Mouse (Mus musculus): Measurements from ENCODE around the gene Tekt1. TPM values are rescaled to one million over a fixed set of nuclear protein-coding genes. Genes with fewer than 3 reads are reported as not detected.

Tekt1 gene
- polyA plus RNA-seq, 1 experiment, result not detected

- Histone ChIP-seq H3K4me1 (ENCODE audit: control insufficient read depth, insufficient read depth, low read length) (peaks cover 14% of the 10 kb centered on the region; the same call in 1 of the 2 replicates), H3K4me3 (ENCODE audit: insufficient read depth, low read depth, low read length) (no peak overlapping the region), H3K27ac (ENCODE audit: insufficient read depth, low read depth, low read length) (no peak overlapping the region)
- WGBS, result 86% methylated on average over 2 of the region's 2 CpGs
- TF ChIP-seq CTCF (IDR thresholded peaks at IDR 0.05; ENCODE audit: insufficient read depth, low read depth, low read length) (no peak), POLR2A (IDR thresholded peaks at IDR 0.05; ENCODE audit: insufficient read depth, low read depth, low read length) (no peak)
Measured at GRCm38 (mm10) chr11:72394694-72395093, 32.5 kb upstream of the Tekt1 start.

GRCm38 (mm10) chr11:72393669-72394068, 31.4 kb upstream of the Tekt1 start:
- Histone ChIP-seq H3K27ac (ENCODE audit: insufficient read depth, low read depth, low read length) (no peak overlapping the region), H3K4me3 (ENCODE audit: insufficient read depth, low read depth, low read length) (no peak overlapping the region), H3K4me1 (ENCODE audit: control insufficient read depth, insufficient read depth, low read length) (peaks cover 14% of the 10 kb centered on the region; the same call in 1 of the 2 replicates)
- TF ChIP-seq POLR2A (IDR thresholded peaks at IDR 0.05; ENCODE audit: insufficient read depth, low read depth, low read length) (no peak), CTCF (IDR thresholded peaks at IDR 0.05; ENCODE audit: insufficient read depth, low read depth, low read length) (no peak)
- 31% methylated on average over 5 of the region's 5 CpGs for WGBS

GRCm38 (mm10) chr11:72393243-72393642, 31.0 kb upstream of the Tekt1 start:
- Histone ChIP-seq H3K4me1 (ENCODE audit: control insufficient read depth, insufficient read depth, low read length) (peaks cover 14% of the 10 kb centered on the region; the same call in 1 of the 2 replicates), H3K27ac (ENCODE audit: insufficient read depth, low read depth, low read length) (no peak overlapping the region), H3K4me3 (ENCODE audit: insufficient read depth, low read depth, low read length) (no peak overlapping the region)
- 80% methylated on average over 3 of the region's 3 CpGs for WGBS
- no peak for TF ChIP-seq CTCF (IDR thresholded peaks at IDR 0.05; ENCODE audit: insufficient read depth, low read depth, low read length)
- no peak for TF ChIP-seq POLR2A (IDR thresholded peaks at IDR 0.05; ENCODE audit: insufficient read depth, low read depth, low read length)

- no peak for TF ChIP-seq CTCF (IDR thresholded peaks at IDR 0.05; ENCODE audit: insufficient read depth, low read depth, low read length)
- no peak for TF ChIP-seq POLR2A (IDR thresholded peaks at IDR 0.05; ENCODE audit: insufficient read depth, low read depth, low read length)
- Histone ChIP-seq H3K4me1 (ENCODE audit: control insufficient read depth, insufficient read depth, low read length) (peaks cover 4% of the 10 kb centered on the region; the same call in 1 of the 2 replicates), H3K4me3 (ENCODE audit: insufficient read depth, low read depth, low read length) (no peak overlapping the region), H3K27ac (ENCODE audit: insufficient read depth, low read depth, low read length) (no peak overlapping the region)
- 95% methylated on average over 13 of the region's 13 CpGs for WGBS
Measured at GRCm38 (mm10) chr11:72391181-72391580, 28.9 kb upstream of the Tekt1 start.

- peaks cover 4% of the 10 kb centered on the region; the same call in 1 of the 2 replicates for H3K4me1 ChIP-seq (ENCODE audit: control insufficient read depth, insufficient read depth, low read length)
- WGBS, result 71% methylated on average over 7 of the region's 7 CpGs
- no peak for TF ChIP-seq POLR2A (IDR thresholded peaks at IDR 0.05; ENCODE audit: insufficient read depth, low read depth, low read length)
- TF ChIP-seq CTCF (IDR thresholded peaks at IDR 0.05; ENCODE audit: insufficient read depth, low read depth, low read length), result no peak
- H3K27ac ChIP-seq (ENCODE audit: insufficient read depth, low read depth, low read length), result no peak overlapping the region
- no peak overlapping the region for H3K4me3 ChIP-seq (ENCODE audit: insufficient read depth, low read depth, low read length)
Measured at GRCm38 (mm10) chr11:72389407-72390142, 27.3 kb upstream of the Tekt1 start.

GRCm38 (mm10) chr11:72388113-72388529, 25.9 kb upstream of the Tekt1 start:
- 98% methylated on average over 6 of the region's 6 CpGs for WGBS
- H3K4me3 ChIP-seq (ENCODE audit: insufficient read depth, low read depth, low read length), result no peak overlapping the region
- H3K4me1 ChIP-seq (ENCODE audit: control insufficient read depth, insufficient read depth, low read length), result no peaks in the 10 kb centered on the region
- no peak overlapping the region for H3K27ac ChIP-seq (ENCODE audit: insufficient read depth, low read depth, low read length)
- no peak for TF ChIP-seq POLR2A (IDR thresholded peaks at IDR 0.05; ENCODE audit: insufficient read depth, low read depth, low read length)
- TF ChIP-seq CTCF (IDR thresholded peaks at IDR 0.05; ENCODE audit: insufficient read depth, low read depth, low read length), result no peak

GRCm38 (mm10) chr11:72379351-72379750, 17.1 kb upstream of the Tekt1 start:
- no peaks in the 10 kb centered on the region for H3K4me1 ChIP-seq (ENCODE audit: control insufficient read depth, insufficient read depth, low read length)
- H3K27ac ChIP-seq (ENCODE audit: insufficient read depth, low read depth, low read length), result no peak overlapping the region
- TF ChIP-seq CTCF (IDR thresholded peaks at IDR 0.05; ENCODE audit: insufficient read depth, low read depth, low read length) (no peak), POLR2A (IDR thresholded peaks at IDR 0.05; ENCODE audit: insufficient read depth, low read depth, low read length) (no peak)
- WGBS, result 91% methylated on average over 4 of the region's 4 CpGs
- no peak overlapping the region for H3K4me3 ChIP-seq (ENCODE audit: insufficient read depth, low read depth, low read length)

GRCm38 (mm10) chr11:72378222-72378621, 16.0 kb upstream of the Tekt1 start:
- no peaks in the 10 kb centered on the region for H3K4me1 ChIP-seq (ENCODE audit: control insufficient read depth, insufficient read depth, low read length)
- WGBS, result 75% methylated on average over 7 of the region's 7 CpGs
- no peak overlapping the region for H3K27ac ChIP-seq (ENCODE audit: insufficient read depth, low read depth, low read length)
- TF ChIP-seq CTCF (IDR thresholded peaks at IDR 0.05; ENCODE audit: insufficient read depth, low read depth, low read length) (no peak), POLR2A (IDR thresholded peaks at IDR 0.05; ENCODE audit: insufficient read depth, low read depth, low read length) (no peak)
- H3K4me3 ChIP-seq (ENCODE audit: insufficient read depth, low read depth, low read length), result no peak overlapping the region

- no peak for TF ChIP-seq CTCF (IDR thresholded peaks at IDR 0.05; ENCODE audit: insufficient read depth, low read depth, low read length)
- TF ChIP-seq POLR2A (IDR thresholded peaks at IDR 0.05; ENCODE audit: insufficient read depth, low read depth, low read length), result no peak
- Histone ChIP-seq H3K27ac (ENCODE audit: insufficient read depth, low read depth, low read length) (no peak overlapping the region), H3K4me3 (ENCODE audit: insufficient read depth, low read depth, low read length) (no peak overlapping the region), H3K4me1 (ENCODE audit: control insufficient read depth, insufficient read depth, low read length) (no peaks in the 10 kb centered on the region)
- WGBS, result 88% methylated on average over 2 of the region's 2 CpGs
Measured at GRCm38 (mm10) chr11:72376562-72376961, 14.3 kb upstream of the Tekt1 start.
